Comparison of ENCODE assay signal across 8 mouse cellular contexts in genomic region chr13:42987931-42988579, GRCm38 (mm10).
DNase-seq lines count a peak whose midpoint lies in the region; ATAC-seq lines count a peak whose summit lies in the region.

No protein-coding gene starts in this region.

- 84% methylated on average over 5 of the region's 5 CpGs for WGBS in kidney, embryonic 14.5 days
- WGBS in forebrain, embryonic 16.5 days, result 30% methylated on average over 5 of the region's 5 CpGs
- 67% methylated on average over 5 of the region's 5 CpGs for WGBS in intestine, embryonic 16.5 days
- 65% methylated on average over 5 of the region's 5 CpGs for WGBS in neural tube, embryonic 15.5 days

- H3K4me3 ChIP-seq in kidney, embryonic 14.5 days (ENCODE audit: low read length), result no peak overlapping the region
- H3K4me3 ChIP-seq in forebrain, embryonic 16.5 days (replicated peaks; ENCODE audit: low read length), result no peak overlapping the region
- H3K4me3 ChIP-seq in intestine, embryonic 16.5 days (ENCODE audit: low read length), result no peak overlapping the region
- no peak overlapping the region for H3K4me3 ChIP-seq in neural tube, embryonic 15.5 days (replicated peaks)

- no peak overlapping the region for H3K9ac ChIP-seq in kidney, embryonic 14.5 days (ENCODE audit: low read depth, low read length)
- H3K9ac ChIP-seq in forebrain, embryonic 16.5 days (replicated peaks; ENCODE audit: low read depth, low read length), result no peak overlapping the region
- no peak overlapping the region for H3K9ac ChIP-seq in intestine, embryonic 16.5 days (ENCODE audit: low read depth, low read length)
- H3K9ac ChIP-seq in neural tube, embryonic 15.5 days (replicated peaks), result no peak overlapping the region

- no peak overlapping the region for H3K4me2 ChIP-seq in kidney, embryonic 14.5 days (replicated peaks; ENCODE audit: low read depth, low read length)
- no peak overlapping the region for H3K4me2 ChIP-seq in forebrain, embryonic 16.5 days (ENCODE audit: low read length)
- H3K4me2 ChIP-seq in intestine, embryonic 16.5 days (ENCODE audit: low read depth, low read length), result no peak overlapping the region
- H3K4me2 ChIP-seq in neural tube, embryonic 15.5 days, result no peak overlapping the region

- no peaks in the 10 kb centered on the region for H3K9me3 ChIP-seq in kidney, embryonic 14.5 days (ENCODE audit: control insufficient read depth, low read length)
- no peaks in the 10 kb centered on the region for H3K9me3 ChIP-seq in forebrain, embryonic 16.5 days (ENCODE audit: control insufficient read depth, low read length)
- H3K9me3 ChIP-seq in intestine, embryonic 16.5 days (ENCODE audit: control insufficient read depth, low read length), result no peaks in the 10 kb centered on the region
- no peaks in the 10 kb centered on the region for H3K9me3 ChIP-seq in neural tube, embryonic 15.5 days (replicated peaks)

- peak; percentile 18 for DNase-seq in kidney, adult 11 months
- peak; percentile 89 for DNase-seq in MN1 (ENCODE audit: low spot score)
- DNase-seq in adrenal gland, postnatal 10 days, result peak; percentile 60
- DNase-seq in c-Kit-positive CD71-positive TER-119-positive erythroid progenitor cells, embryonic 14.5 days (ENCODE audit: low spot score), result no peak

- H3K27me3 ChIP-seq in kidney, embryonic 14.5 days (ENCODE audit: control insufficient read depth, insufficient read depth, low read length), result no peaks in the 10 kb centered on the region
- H3K27me3 ChIP-seq in forebrain, embryonic 16.5 days (replicated peaks; ENCODE audit: control insufficient read depth, insufficient read depth, low read length), result no peaks in the 10 kb centered on the region
- H3K27me3 ChIP-seq in intestine, embryonic 16.5 days (replicated peaks; ENCODE audit: control insufficient read depth, insufficient read depth, low read length), result no peaks in the 10 kb centered on the region
- no peaks in the 10 kb centered on the region for H3K27me3 ChIP-seq in neural tube, embryonic 15.5 days (replicated peaks)

- no peak overlapping the region for H3K27ac ChIP-seq in kidney, embryonic 14.5 days (ENCODE audit: low read depth, low read length)
- peak overlapping the region; percentile 41 for H3K27ac ChIP-seq in forebrain, embryonic 16.5 days (ENCODE audit: low read length)
- H3K27ac ChIP-seq in intestine, embryonic 16.5 days (ENCODE audit: low read length), result no peak overlapping the region
- no peak overlapping the region for H3K27ac ChIP-seq in neural tube, embryonic 15.5 days (replicated peaks)

- no peak for ATAC-seq in kidney, embryonic 14.5 days (ENCODE audit: low FRiP score, low TSS enrichment)
- ATAC-seq in forebrain, embryonic 16.5 days, result peak; percentile 85
- no peak for ATAC-seq in intestine, embryonic 16.5 days
- no peak for ATAC-seq in neural tube, embryonic 15.5 days (ENCODE audit: low FRiP score)

- 0 out of 2 replicates have a peak, but pooled peaks cover 6% of the 10 kb centered on the region for H3K4me1 ChIP-seq in kidney, embryonic 14.5 days (ENCODE audit: control insufficient read depth, insufficient read depth, low read length)
- peaks cover 14% of the 10 kb centered on the region for H3K4me1 ChIP-seq in forebrain, embryonic 16.5 days (replicated peaks; ENCODE audit: control insufficient read depth, insufficient read depth, low read length)
- no peaks in the 10 kb centered on the region for H3K4me1 ChIP-seq in intestine, embryonic 16.5 days (ENCODE audit: control insufficient read depth, insufficient read depth, low read length)
- H3K4me1 ChIP-seq in neural tube, embryonic 15.5 days, result peaks cover 10% of the 10 kb centered on the region

- no peaks in the 10 kb centered on the region for H3K36me3 ChIP-seq in kidney, embryonic 14.5 days (ENCODE audit: control insufficient read depth, insufficient read depth, low read length)
- H3K36me3 ChIP-seq in forebrain, embryonic 16.5 days (ENCODE audit: control insufficient read depth, insufficient read depth), result no peaks in the 10 kb centered on the region
- H3K36me3 ChIP-seq in intestine, embryonic 16.5 days (ENCODE audit: control insufficient read depth, insufficient read depth, low read length), result no peaks in the 10 kb centered on the region
- H3K36me3 ChIP-seq in neural tube, embryonic 15.5 days, result no peaks in the 10 kb centered on the region
